Mouse (Mus musculus): Measurements from ENCODE around the gene Reps2. TPM values are rescaled to one million over a fixed set of nuclear protein-coding genes. Genes with fewer than 3 reads are reported as not detected.

Reps2 gene
- polyA plus RNA-seq, 1 experiment from 2014 or later = 1.6 TPM

DNA sequence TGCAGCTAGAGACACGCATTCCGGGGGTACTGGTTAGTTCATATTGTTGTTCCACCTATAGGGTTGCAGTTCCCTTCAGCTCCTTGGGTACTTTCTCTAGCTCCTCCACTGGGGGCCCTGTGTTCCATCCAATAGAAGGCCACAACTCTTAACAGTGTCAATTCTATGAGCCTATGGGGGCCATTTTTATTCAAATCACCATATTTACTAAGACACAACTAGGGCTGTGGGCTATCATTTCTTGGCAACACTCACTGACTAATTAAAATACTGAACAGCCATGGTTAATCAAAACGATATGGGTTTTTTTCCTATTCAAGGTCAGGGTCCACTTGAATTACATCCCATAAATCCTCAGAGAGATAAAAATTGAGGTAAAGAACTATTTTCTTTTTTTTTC is 43.8 kb downstream of the Reps2 start:
- H3K9ac ChIP-seq (replicated peaks; ENCODE audit: low read depth) = no peak overlapping the region
- no peaks in the 10 kb centered on the region for H3K4me1 ChIP-seq (ENCODE audit: insufficient read depth, low read depth, low read length)
- no peak for TF ChIP-seq EP300 (IDR thresholded peaks at IDR 0.05)
- no peak for TF ChIP-seq CTCF (IDR thresholded peaks at IDR 0.05)
- WGBS = 90% methylated on average over 3 of the region's 3 CpGs
- H3K27ac ChIP-seq (ENCODE audit: low read length) = no peak overlapping the region
- no peak overlapping the region for H3K4me3 ChIP-seq (ENCODE audit: low read depth, low read length)
- H3K9me3 ChIP-seq (ENCODE audit: low read length) = no peaks in the 10 kb centered on the region
- ATAC-seq (no peak), DNase-seq (ENCODE audit: low spot score) (no peak)
- no peaks in the 10 kb centered on the region for H3K36me3 ChIP-seq (ENCODE audit: insufficient read depth, low read length)
- no peak overlapping the region for H3K4me2 ChIP-seq (replicated peaks; ENCODE audit: low read depth, low read length)
- no peaks in the 10 kb centered on the region for H3K27me3 ChIP-seq (replicated peaks; ENCODE audit: insufficient read depth, low read length)

DNA sequence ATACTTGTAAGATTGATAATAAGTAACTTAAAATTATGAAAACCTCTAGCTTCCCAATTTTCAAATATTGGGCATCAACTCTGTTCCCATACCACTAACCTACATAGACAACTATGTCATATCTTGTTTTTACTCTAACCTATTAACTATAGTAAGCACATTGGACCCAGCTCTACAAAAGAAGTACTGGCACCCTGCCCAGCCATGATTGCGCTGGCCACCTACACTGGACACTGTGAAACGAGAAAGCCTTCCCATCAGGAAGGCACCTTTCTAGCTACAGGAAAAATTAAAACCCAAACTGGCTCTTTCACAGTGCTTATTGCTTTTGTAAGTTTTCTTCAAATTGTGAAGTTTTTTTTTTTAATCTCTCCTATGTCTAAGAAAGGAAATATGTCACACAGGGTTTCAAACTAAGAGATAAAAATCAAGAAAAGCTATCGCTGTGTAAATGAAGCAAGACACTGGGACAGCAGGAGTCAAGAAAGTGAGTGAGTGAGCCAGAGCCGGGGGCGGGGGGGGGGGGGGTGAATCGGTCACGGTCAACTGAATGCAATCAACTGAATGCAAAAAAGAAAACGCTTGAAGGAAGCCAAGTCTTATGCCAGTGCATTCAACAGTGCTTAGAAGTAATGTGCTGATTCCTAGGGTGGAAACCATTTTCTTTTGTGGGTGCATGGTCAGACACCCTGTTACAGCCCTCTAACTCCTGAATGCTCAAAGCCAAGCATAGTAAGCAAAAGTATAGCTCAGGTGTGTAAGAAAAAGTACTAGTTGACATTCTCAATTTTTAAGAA is 52.2 kb downstream of the Reps2 start:
- no peak overlapping the region for H3K4me2 ChIP-seq (replicated peaks; ENCODE audit: low read depth, low read length)
- H3K9me3 ChIP-seq (ENCODE audit: low read length) = no peaks in the 10 kb centered on the region
- H3K27ac ChIP-seq (ENCODE audit: low read length) = no peak overlapping the region
- H3K4me1 ChIP-seq (ENCODE audit: insufficient read depth, low read depth, low read length) = no peaks in the 10 kb centered on the region
- no peaks in the 10 kb centered on the region for H3K27me3 ChIP-seq (replicated peaks; ENCODE audit: insufficient read depth, low read length)
- no peaks in the 10 kb centered on the region for H3K36me3 ChIP-seq (ENCODE audit: insufficient read depth, low read length)
- H3K9ac ChIP-seq (replicated peaks; ENCODE audit: low read depth) = no peak overlapping the region
- TF ChIP-seq EP300 (IDR thresholded peaks at IDR 0.05) (no peak), CTCF (IDR thresholded peaks at IDR 0.05) (no peak)
- 47% methylated on average over 8 of the region's 8 CpGs for WGBS
- H3K4me3 ChIP-seq (ENCODE audit: low read depth, low read length) = no peak overlapping the region
- DNase-seq (ENCODE audit: low spot score) (no peak), ATAC-seq (no peak)

DNA sequence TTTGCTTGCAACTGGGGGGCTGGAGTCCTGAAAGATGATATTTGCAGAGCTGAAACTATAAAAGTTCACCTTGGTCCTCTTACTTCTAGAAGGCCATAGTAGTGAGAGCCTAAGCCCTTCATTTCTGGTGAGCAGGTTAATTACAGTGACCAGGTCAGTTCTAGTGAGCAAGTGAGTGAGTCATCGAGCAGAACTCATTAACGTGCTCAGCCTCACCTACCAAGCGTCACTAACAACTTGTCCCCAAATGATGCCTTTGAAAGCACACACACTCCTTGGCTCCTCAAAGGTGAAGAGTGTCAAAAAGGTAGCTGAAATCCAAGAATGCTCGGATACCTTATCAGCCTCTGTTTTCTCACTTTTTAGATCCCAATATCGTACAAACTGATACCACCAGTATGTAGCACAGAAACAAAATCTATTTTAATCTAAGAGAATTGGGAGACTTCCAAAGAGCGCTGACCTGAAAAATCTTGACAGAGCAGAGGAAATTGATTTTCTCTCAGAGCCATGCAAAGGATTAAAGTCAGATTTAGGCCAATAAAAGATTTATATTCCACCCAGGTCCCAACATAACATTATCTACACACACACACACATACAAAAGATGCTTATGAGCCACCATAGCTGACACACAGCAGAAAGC is 53.2 kb downstream of the Reps2 start:
- Histone ChIP-seq H3K36me3 (ENCODE audit: insufficient read depth, low read length) (no peaks in the 10 kb centered on the region), H3K4me1 (ENCODE audit: insufficient read depth, low read depth, low read length) (no peaks in the 10 kb centered on the region), H3K9ac (replicated peaks; ENCODE audit: low read depth) (no peak overlapping the region), H3K27me3 (replicated peaks; ENCODE audit: insufficient read depth, low read length) (no peaks in the 10 kb centered on the region), H3K27ac (ENCODE audit: low read length) (no peak overlapping the region), H3K4me2 (replicated peaks; ENCODE audit: low read depth, low read length) (no peak overlapping the region), H3K9me3 (ENCODE audit: low read length) (no peaks in the 10 kb centered on the region), H3K4me3 (ENCODE audit: low read depth, low read length) (no peak overlapping the region)
- no peak for ATAC-seq
- WGBS = 67% methylated on average over 6 of the region's 6 CpGs
- no peak for DNase-seq (ENCODE audit: low spot score)
- no peak for TF ChIP-seq CTCF (IDR thresholded peaks at IDR 0.05)

DNA sequence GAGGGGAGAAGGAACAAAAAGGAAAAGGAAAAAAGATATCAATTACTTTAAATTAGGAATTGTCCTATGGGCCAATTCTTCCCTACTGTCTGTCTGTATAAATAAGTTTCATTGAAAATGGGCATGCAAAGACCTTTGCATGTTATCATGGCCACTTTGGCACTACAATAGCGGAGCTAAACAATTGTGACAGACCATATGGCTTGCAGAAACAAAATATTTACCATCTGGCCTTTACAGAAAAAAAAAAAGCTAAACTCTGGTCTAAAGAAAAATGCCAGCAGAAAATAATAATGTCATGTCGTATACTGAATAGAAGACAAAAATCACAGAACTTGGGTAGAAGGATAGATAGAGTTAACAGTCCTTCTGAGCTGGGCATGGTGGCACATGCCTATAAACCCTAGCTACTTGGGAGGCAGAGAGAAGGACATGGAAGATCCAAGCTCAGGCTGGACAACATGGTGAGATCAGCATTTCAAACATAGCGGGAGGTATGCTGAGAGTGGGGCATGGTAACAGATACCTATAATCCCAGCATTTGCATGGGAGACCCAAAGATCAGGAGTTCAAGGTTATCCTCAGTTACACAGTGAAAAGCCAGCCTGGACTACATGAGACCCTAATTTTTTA is 54.2 kb downstream of the Reps2 start:
- DNase-seq (ENCODE audit: low spot score) (no peak), ATAC-seq (no peak)
- Histone ChIP-seq H3K27me3 (replicated peaks; ENCODE audit: insufficient read depth, low read length) (no peaks in the 10 kb centered on the region), H3K4me1 (ENCODE audit: insufficient read depth, low read depth, low read length) (no peaks in the 10 kb centered on the region), H3K27ac (ENCODE audit: low read length) (no peak overlapping the region), H3K4me3 (ENCODE audit: low read depth, low read length) (no peak overlapping the region), H3K9ac (replicated peaks; ENCODE audit: low read depth) (no peak overlapping the region), H3K36me3 (ENCODE audit: insufficient read depth, low read length) (no peaks in the 10 kb centered on the region), H3K9me3 (ENCODE audit: low read length) (no peaks in the 10 kb centered on the region), H3K4me2 (replicated peaks; ENCODE audit: low read depth, low read length) (no peak overlapping the region)
- 85% methylated on average over 3 of the region's 3 CpGs for WGBS
- no peak for TF ChIP-seq EP300 (IDR thresholded peaks at IDR 0.05)
- no peak for TF ChIP-seq CTCF (IDR thresholded peaks at IDR 0.05)

DNA sequence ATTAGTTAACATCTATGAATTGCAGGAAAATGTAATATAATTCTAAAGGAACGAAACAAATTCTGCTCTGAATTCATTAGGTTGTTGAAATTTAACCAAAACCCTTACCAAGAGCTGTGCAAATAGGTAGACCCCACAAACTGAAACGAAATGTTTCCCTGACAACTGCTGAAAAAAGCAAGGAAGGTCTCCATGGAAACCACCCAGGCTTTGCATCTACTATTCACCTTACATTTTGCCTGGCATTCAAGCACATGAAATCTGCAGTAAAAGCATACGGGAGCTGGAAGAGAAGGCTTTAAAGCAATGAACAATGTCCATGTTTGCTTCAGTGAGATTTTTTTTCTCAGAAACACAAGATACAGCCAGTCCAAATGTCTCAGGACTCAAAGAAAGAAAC is 59.1 kb downstream of the Reps2 start:
- no peak for ATAC-seq
- Histone ChIP-seq H3K4me2 (replicated peaks; ENCODE audit: low read depth, low read length) (no peak overlapping the region), H3K4me3 (ENCODE audit: low read depth, low read length) (no peak overlapping the region), H3K27ac (ENCODE audit: low read length) (no peak overlapping the region), H3K36me3 (ENCODE audit: insufficient read depth, low read length) (no peaks in the 10 kb centered on the region), H3K9me3 (ENCODE audit: low read length) (no peaks in the 10 kb centered on the region), H3K27me3 (replicated peaks; ENCODE audit: insufficient read depth, low read length) (no peaks in the 10 kb centered on the region), H3K9ac (replicated peaks; ENCODE audit: low read depth) (no peak overlapping the region), H3K4me1 (ENCODE audit: insufficient read depth, low read depth, low read length) (no peaks in the 10 kb centered on the region)
- no peak for DNase-seq (ENCODE audit: low spot score)
- WGBS = 44% methylated on average over 3 of the region's 3 CpGs
- TF ChIP-seq EP300 (IDR thresholded peaks at IDR 0.05) (no peak), CTCF (IDR thresholded peaks at IDR 0.05) (no peak)

DNA sequence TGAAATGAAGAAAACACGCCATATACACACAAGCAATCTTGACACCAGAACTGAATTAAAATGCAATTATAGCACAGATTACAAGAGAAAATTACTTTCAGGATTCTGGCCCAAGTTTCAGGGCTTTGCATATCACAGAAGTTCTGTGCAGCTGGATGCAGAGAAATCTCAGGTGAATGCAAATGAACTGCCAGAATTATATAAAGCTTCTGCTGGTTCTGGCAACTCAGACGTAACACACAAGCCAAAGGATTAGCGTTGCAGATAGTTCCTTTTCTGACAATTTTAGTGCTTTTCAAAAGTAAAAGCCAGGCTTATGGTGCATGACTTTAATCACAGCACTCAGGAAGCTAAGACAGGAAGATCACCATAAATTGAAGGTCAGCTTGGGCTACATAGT is 62.9 kb downstream of the Reps2 start:
- H3K27ac ChIP-seq (ENCODE audit: low read length) = no peak overlapping the region
- H3K4me3 ChIP-seq (ENCODE audit: low read depth, low read length) = no peak overlapping the region
- H3K9me3 ChIP-seq (ENCODE audit: low read length) = no peaks in the 10 kb centered on the region
- ATAC-seq (no peak), DNase-seq (ENCODE audit: low spot score) (no peak)
- no peaks in the 10 kb centered on the region for H3K36me3 ChIP-seq (ENCODE audit: insufficient read depth, low read length)
- no peaks in the 10 kb centered on the region for H3K27me3 ChIP-seq (replicated peaks; ENCODE audit: insufficient read depth, low read length)
- H3K9ac ChIP-seq (replicated peaks; ENCODE audit: low read depth) = no peak overlapping the region
- 65% methylated on average over 3 of the region's 3 CpGs for WGBS
- no peak for TF ChIP-seq CTCF (IDR thresholded peaks at IDR 0.05)
- TF ChIP-seq EP300 (IDR thresholded peaks at IDR 0.05) = no peak
- H3K4me2 ChIP-seq (replicated peaks; ENCODE audit: low read depth, low read length) = no peak overlapping the region
- no peaks in the 10 kb centered on the region for H3K4me1 ChIP-seq (ENCODE audit: insufficient read depth, low read depth, low read length)

Measured in lung, postnatal 0 days (tissue).